Mouse (Mus musculus) CH12.LX (cell line): ENCODE measurements around the gene Slc9a8. TPM values are rescaled to one million over a fixed set of nuclear protein-coding genes. Genes with fewer than 3 reads are reported as not detected.

Source experiments
- DNase-seq: peaks from one replicate; pipeline ENCODE4 v3.0.0-alpha.2; 2013; ENCODE audit errors: extremely low read depth
- H3K27ac ChIP-seq: 2 replicates; pipeline ENCODE4 v1.5.1; 2012; ENCODE audit warnings: low read depth, mild to moderate bottlenecking, control low read depth, moderate library complexity; ENCODE audit not compliant: insufficient read depth
- H3K27me3 ChIP-seq: replicated peaks from 2 replicates; pipeline ENCODE3; 2012; ENCODE audit warnings: inconsistent platforms
- H3K36me3 ChIP-seq, 2 experiments: replicated peaks in 1 of 2; 2 replicates each; pipeline versions ENCODE3 to v1.6.1; 2012; ENCODE audit warnings: inconsistent platforms in 1 of 2, low read length in 1 of 2, mild to moderate bottlenecking in 1 of 2, mixed read lengths in 1 of 2, moderate library complexity in 1 of 2; ENCODE audit not compliant: control insufficient read depth in 1 of 2, insufficient read depth in 1 of 2
- H3K4me1 ChIP-seq, 2 experiments: 2 replicates each; pipeline ENCODE4 v1.6.1; 2012; ENCODE audit warnings: inconsistent platforms in 1 of 2, moderate library complexity in 1 of 2; ENCODE audit not compliant: insufficient read depth in 2 of 2, control insufficient read depth in 1 of 2
- H3K4me2 ChIP-seq: 2 replicates; pipeline ENCODE4 v1.6.1; 2012; ENCODE audit warnings: low read depth, mild to moderate bottlenecking, control low read depth; ENCODE audit not compliant: poor library complexity, insufficient read depth, severe bottlenecking
- H3K4me3 ChIP-seq, 3 experiments: fragments of 150-350 bp in 1 of 3; sonication (generic) in 1 of 3; replicated peaks in 1 of 3; 2 replicates each; pipeline versions ENCODE3 to v1.5.1; 2011 to 2012; ENCODE audit warnings: low read depth in 2 of 3, low read length in 2 of 3, mild to moderate bottlenecking in 2 of 3, moderate library complexity in 2 of 3, control low read depth in 1 of 3, improper control_type of control experiment in 1 of 3, inconsistent platforms in 1 of 3, mixed read lengths in 1 of 3; ENCODE audit not compliant: poor library complexity in 1 of 3
- H3K79me2 ChIP-seq: replicated peaks from 2 replicates; pipeline ENCODE4 v1.6.1; 2012; ENCODE audit warnings: mild to moderate bottlenecking, moderate library complexity; ENCODE audit not compliant: control insufficient read depth, poor library complexity, insufficient read depth, severe bottlenecking; ENCODE audit errors: extremely low read depth
- H3K9ac ChIP-seq: 2 replicates; pipeline ENCODE4 v1.6.1; 2012; ENCODE audit warnings: low read depth, mild to moderate bottlenecking, control low read depth, moderate library complexity; ENCODE audit not compliant: insufficient read depth
- H3K9me3 ChIP-seq: replicated peaks from 2 replicates; pipeline ENCODE3; 2012; ENCODE audit warnings: low read length, inconsistent platforms, mixed read lengths
- BHLHE40 ChIP-seq: IDR thresholded peaks from 2 replicates; pipeline ENCODE4 v1.6.1; 2011; ENCODE audit warnings: mild to moderate bottlenecking, low read depth, low read length, improper control_type of control experiment
- CTCF ChIP-seq, 2 experiments: IDR thresholded peaks in 1 of 2; conservative IDR thresholded peaks in 1 of 2; 2 replicates each; pipeline ENCODE4 v1.5.1; 2011 to 2012; ENCODE audit warnings: low read depth in 2 of 2, low read length in 2 of 2, improper control_type of control experiment in 1 of 2, inconsistent platforms in 1 of 2, mild to moderate bottlenecking in 1 of 2, moderate library complexity in 1 of 2
- ETS1 ChIP-seq: conservative IDR thresholded peaks from 2 replicates; pipeline ENCODE4 v1.6.1; 2012; ENCODE audit warnings: low read depth, mild to moderate bottlenecking, inconsistent platforms, low read length, improper control_type of control experiment, moderate library complexity
- MAX ChIP-seq: IDR thresholded peaks from 2 replicates; pipeline ENCODE4 v1.6.1; 2011; ENCODE audit warnings: low read length, improper control_type of control experiment
- NELFE ChIP-seq: IDR thresholded peaks from 2 replicates; pipeline ENCODE4 v1.6.1; 2011; ENCODE audit warnings: low read depth, low read length, improper control_type of control experiment
- NRF1 ChIP-seq: IDR thresholded peaks from 2 replicates; pipeline ENCODE4 v1.6.1; 2014; ENCODE audit warnings: low read depth, mild to moderate bottlenecking, inconsistent platforms, low read length, improper control_type of control experiment, moderate library complexity
- POLR2A ChIP-seq: IDR thresholded peaks from 2 replicates; pipeline ENCODE4 v1.6.1; 2011; ENCODE audit warnings: low read depth, mild to moderate bottlenecking, improper control_type of control experiment, low read length
- POLR2AphosphoS2 ChIP-seq: IDR thresholded peaks from 2 replicates; pipeline ENCODE4 v1.6.1; 2011; ENCODE audit warnings: low read depth, low read length, improper control_type of control experiment
- TBP ChIP-seq: conservative IDR thresholded peaks from 2 replicates; pipeline ENCODE4 v1.6.1; 2011; ENCODE audit warnings: low read depth, low read length, improper control_type of control experiment
- TCF12 ChIP-seq: IDR thresholded peaks from 2 replicates; pipeline ENCODE4 v1.6.1; 2014; ENCODE audit warnings: low read depth, mild to moderate bottlenecking, inconsistent platforms, low read length, improper control_type of control experiment
- UBTF ChIP-seq: IDR thresholded peaks from 2 replicates; pipeline ENCODE4 v1.6.1; 2012; ENCODE audit warnings: low read depth, mild to moderate bottlenecking, inconsistent platforms, low read length, improper control_type of control experiment, moderate library complexity
- USF1 ChIP-seq: IDR thresholded peaks from 2 replicates; pipeline ENCODE4 v1.6.1; 2014; ENCODE audit warnings: low read depth, mild to moderate bottlenecking, inconsistent platforms, low read length, improper control_type of control experiment
- ZC3H11A ChIP-seq: IDR thresholded peaks from 2 replicates; pipeline ENCODE4 v1.6.1; 2012; ENCODE audit warnings: low read depth, mild to moderate bottlenecking, inconsistent platforms, low read length, improper control_type of control experiment
- ZNF384 ChIP-seq: IDR thresholded peaks from 2 replicates; pipeline ENCODE4 v1.6.1; 2012; ENCODE audit warnings: low read depth, low read length, improper control_type of control experiment, inconsistent platforms
- dilution Hi-C: fragments of 300-500 bp; cut with MboI; formaldehyde crosslinking; loops from 2 replicates; pipeline ENCODE4 v1.14.3; 2020; ENCODE audit warnings: low sequenced_read_pairs; ENCODE audit not compliant: extremely low pct_unique_long_range_greater_than_20kb, extremely low pct_ligation_motif_present
- in situ Hi-C: fragments of 300-500 bp; cut with MboI; formaldehyde crosslinking; loops from 3 replicates; pipeline ENCODE4 v1.14.3; 2019; ENCODE audit warnings: low sequenced_read_pairs, low pct_ligation_motif_present, low pct_unique_long_range_greater_than_20kb, mixed read lengths
- polyA plus RNA-seq: library from polyadenylated mRNA; unstranded; fragments of >175 nt; gene quantifications from 2 replicates; pipeline ENCODE4 v1.2.1, GENCODE M21; 2012; ENCODE audit warnings: low read depth; ENCODE audit not compliant: insufficient read length
- total RNA-seq, 2 experiments: library from RNA; depleted of rRNA; stranded (reverse); fragments of 300-350 nt in 1 of 2; fragments of >200 nt in 1 of 2; gene quantifications; 2 replicates each; pipeline ENCODE4 v1.2.3; 2012 to 2014

The Slc9a8 gene
- total and polyA plus RNA-seq, 3 experiments, result 14.5 to 26.0 (median 25.0) TPM

- H3K4me2 ChIP-seq, result no peak overlapping the region
- TF ChIP-seq CTCF (conservative IDR thresholded peaks at IDR 0.05 in 1 of 2, IDR thresholded peaks at IDR 0.05 in 1 of 2; ENCODE audit: low read depth in 2 of 2, low read length in 2 of 2) (no peak), POLR2AphosphoS2 (peak; percentile 52; the same call in 1 of the 2 replicates), USF1 (no peak), BHLHE40 (no peak), UBTF (no peak), POLR2A (no peak), TBP (no peak)
- TF ChIP-seq, all 38 proteins: peak for 1
- Histone ChIP-seq H3K27me3 (no peaks in the 10 kb centered on the region), H3K36me3 (peaks cover 69 to 87% of the 10 kb centered on the region in 2 experiments), H3K79me2 (no peaks in the 10 kb centered on the region; the same call in none of the 2 replicates), H3K9me3 (no peaks in the 10 kb centered on the region), H3K27ac (no peak overlapping the region), H3K4me1 (peaks cover 2 to 30% of the 10 kb centered on the region in 2 experiments; a peak in 2 of 4 replicates), H3K4me3 (no peak overlapping the region), H3K9ac (no peak overlapping the region)
- in situ Hi-C loops (no loop called here), dilution Hi-C loops (no loop called here)
- DNase-seq, result no peak
Observed at GRCm38 (mm10) chr2:167430737-167431417, 9.4 kb downstream of the Slc9a8 start.

GRCm38 (mm10) chr2:167431418-167431776, 9.9 kb downstream of the Slc9a8 start:
- dilution Hi-C loops, result no loop called here
- no peak overlapping the region for H3K27ac ChIP-seq

GRCm38 (mm10) chr2:167434570-167434969, 13.1 kb downstream of the Slc9a8 start:
- H3K9me3 ChIP-seq, result peaks cover 4% of the 10 kb centered on the region

More at GRCm38 (mm10) chr2:167431418-167431776, 9.9 kb downstream of the Slc9a8 start:
- no peak overlapping the region for H3K9ac ChIP-seq
- no peak overlapping the region for H3K4me3 ChIP-seq
- TF ChIP-seq ETS1 (no peak), BHLHE40 (no peak), NELFE (no peak), ZNF384 (no peak), TCF12 (no peak), NRF1 (no peak), ZC3H11A (no peak), MAX (no peak)
- H3K27me3 ChIP-seq, result no peaks in the 10 kb centered on the region
- H3K4me2 ChIP-seq, result no peak overlapping the region
- no peaks in the 10 kb centered on the region; the same call in none of the 2 replicates for H3K79me2 ChIP-seq
- H3K4me1 ChIP-seq, result peaks cover 2 to 25% of the 10 kb centered on the region in 2 experiments; a peak in 2 of 4 replicates
- no peak for DNase-seq
- peaks cover 65 to 83% of the 10 kb centered on the region in 2 experiments for H3K36me3 ChIP-seq
- H3K9me3 ChIP-seq, result no peaks in the 10 kb centered on the region
- in situ Hi-C loops, result no loop called here

More at GRCm38 (mm10) chr2:167434570-167434969, 13.1 kb downstream of the Slc9a8 start:
- dilution Hi-C loops (no loop called here), in situ Hi-C loops (no loop called here)
- Histone ChIP-seq H3K27ac (no peak overlapping the region), H3K4me2 (no peak overlapping the region), H3K4me3 (no peak overlapping the region), H3K27me3 (no peaks in the 10 kb centered on the region), H3K4me1 (peaks cover 2 to 14% of the 10 kb centered on the region in 2 experiments; a peak in 2 of 4 replicates), H3K79me2 (no peaks in the 10 kb centered on the region; the same call in 1 of the 2 replicates), H3K36me3 (peaks cover 62 to 78% of the 10 kb centered on the region in 2 experiments), H3K9ac (no peak overlapping the region)
- TF ChIP-seq USF1, result no peak
- DNase-seq, result no peak
